Mouse (Mus musculus) CD8-positive naive resting alpha-beta T cell, adult 57 days (primary cell): Measurements from ENCODE around the gene Pou6f1. TPM values are rescaled to one million over a fixed set of nuclear protein-coding genes. Genes with fewer than 3 reads are reported as not detected.

ENCODE experiments used
- total RNA-seq: library from RNA; stranded (reverse); gene quantifications from one replicate; pipeline ENCODE4 v1.2.4, GENCODE M21; 2023

Pou6f1 gene
- total RNA-seq: 30.2 TPM

GRCm38 (mm10) chr15:100599276-100600046 lies at the start of gene Pou6f1:
Gene Pou6f1 (minus strand): TSS chr15:100599984.

GRCm38 (mm10) chr15:100636700-100637501 lies 37.1 kb upstream of the Pou6f1 start, which contains the start of gene Smagp:
Gene Smagp (minus strand): TSS chr15:100636940.

GRCm38 (mm10) chr15:100614996-100615824 lies 15.4 kb upstream of the Pou6f1 start, which contains the start of gene Dazap2:
Gene Dazap2 (plus strand): TSS chr15:100615349.

GRCm38 (mm10) chr15:100551326-100552307 lies 48.2 kb downstream of the Pou6f1 start, which contains the start of gene Tfcp2:
Gene Tfcp2 (minus strand): TSS chr15:100552008.

Other genes starting within 250 kb of the Pou6f1 start
- not detected for gene Methig1, start 246.8 kb downstream of the Pou6f1 start, total RNA-seq
- 1.2 TPM for gene Mettl7a2, start 246.8 kb downstream of the Pou6f1 start, total RNA-seq
- gene Higd1c, start 235.4 kb downstream of the Pou6f1 start, total RNA-seq: not detected
- not detected for gene Gm5475, start 177.8 kb downstream of the Pou6f1 start, total RNA-seq
- 70.8 TPM for gene Slc11a2, start 174.9 kb downstream of the Pou6f1 start, total RNA-seq
- 57.2 TPM for gene Letmd1, start 131.0 kb downstream of the Pou6f1 start, total RNA-seq
- gene Csrnp2, start 104.5 kb downstream of the Pou6f1 start, total RNA-seq: 10.2 TPM
- 11.4 TPM for gene Tfcp2, start 48.0 kb downstream of the Pou6f1 start, total RNA-seq
- 342 TPM for gene Dazap2, start 15.4 kb upstream of the Pou6f1 start, total RNA-seq
- gene Smagp, start 37.0 kb upstream of the Pou6f1 start, total RNA-seq: 4.2 TPM
- 419 TPM for gene Bin2, start 69.6 kb upstream of the Pou6f1 start, total RNA-seq
- 9.8 TPM for gene Cela1, start 87.9 kb upstream of the Pou6f1 start, total RNA-seq
- 131 TPM for gene Galnt6, start 129.4 kb upstream of the Pou6f1 start, total RNA-seq
- gene Slc4a8, start 161.8 kb upstream of the Pou6f1 start, total RNA-seq: 8.7 TPM